In the genomic region with DNA sequence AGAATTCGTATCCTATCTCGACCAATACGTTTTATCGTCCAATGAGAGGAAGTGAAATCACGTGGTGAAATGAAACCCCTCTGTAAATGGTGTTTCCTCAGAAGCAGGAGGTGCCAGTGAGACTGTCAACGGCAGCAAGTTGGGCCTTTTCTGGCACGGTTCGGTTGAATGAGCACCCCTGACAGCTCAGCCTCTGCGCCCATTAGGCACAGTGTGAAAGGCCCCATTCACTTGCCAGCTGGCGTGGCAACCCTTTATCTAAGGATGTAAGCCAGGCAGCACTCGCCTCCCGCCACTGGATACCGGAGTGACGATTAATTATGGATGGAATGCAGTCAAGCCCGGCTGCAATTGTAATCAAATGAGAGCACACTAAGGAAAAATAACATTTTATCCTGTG, we compare ENCODE assay signal across 10 mouse cellular contexts.
DNase-seq lines count a peak whose midpoint lies in the region; ATAC-seq and TF ChIP-seq lines count a peak whose summit lies in the region.
"Had no signal": no experiment of that assay in that cellular context is flagged by ENCODE, and none has a peak within 500 bp of the region (broad histone marks: within the 10 kb centered on the region; RNA-seq: fewer than 3 reads in every experiment).

No protein-coding gene starts in this region.

- peak; percentile 75 for DNase-seq in adrenal gland, postnatal 10 days
- peak; percentile 96 for DNase-seq in cerebellum, postnatal 14 days
- DNase-seq in gastrocnemius, adult 2 months: peak; percentile 56
- DNase-seq in layer of hippocampus, postnatal 10 days (ENCODE audit: low spot score in 2 of 2): peak; percentile 76 to 79
- DNase-seq in retina, adult 2 months (ENCODE audit: low read depth, low spot score): peak; percentile 9
- no peak for DNase-seq in B cell, adult 2 months

- TF ChIP-seq CTCF in gastrocnemius, adult 2 months (IDR thresholded peaks at IDR 0.05): no peak

- peak; percentile 96 for ATAC-seq in hindbrain, embryonic 12.5 days (ENCODE audit: low FRiP score)
- no peak for ATAC-seq in monocyte, adult 5-6 weeks (replicated peaks; ENCODE audit: insufficient number of reproducible peaks, low FRiP score, low TSS enrichment, poor library complexity, severe bottlenecking)

- intact Hi-C loops in gastrocnemius, adult 2 months (cut with DNase I): no loop called here

- peaks cover 7% of the 10 kb centered on the region; the same call in 1 of the 2 replicates for H3K4me1 ChIP-seq in hindbrain, embryonic 12.5 days
- H3K4me1 ChIP-seq: embryonic facial prominence, embryonic 15.5 days had no signal

- H3K27me3 ChIP-seq in hindbrain, embryonic 12.5 days: no peaks in the 10 kb centered on the region
- H3K27me3 ChIP-seq: embryonic facial prominence, embryonic 15.5 days; limb, embryonic 12.5 days had no signal

- no peaks in the 10 kb centered on the region for H3K9me3 ChIP-seq in hindbrain, embryonic 12.5 days (replicated peaks)
- H3K9me3 ChIP-seq: embryonic facial prominence, embryonic 15.5 days had no signal

- no peak overlapping the region for H3K27ac ChIP-seq in gastrocnemius, adult 2 months
- peak overlapping the region; percentile 68 for H3K27ac ChIP-seq in hindbrain, embryonic 12.5 days
- H3K27ac ChIP-seq: embryonic facial prominence, embryonic 15.5 days; limb, embryonic 12.5 days had no signal

- peak overlapping the region; percentile 42 for H3K4me2 ChIP-seq in hindbrain, embryonic 12.5 days (replicated peaks)
- H3K4me2 ChIP-seq: embryonic facial prominence, embryonic 15.5 days; limb, embryonic 12.5 days had no signal

- no peak overlapping the region for H3K9ac ChIP-seq in hindbrain, embryonic 12.5 days
- H3K9ac ChIP-seq: embryonic facial prominence, embryonic 15.5 days; limb, embryonic 12.5 days had no signal

- 24% methylated on average over 15 of the region's 15 CpGs for WGBS in hindbrain, embryonic 12.5 days

- H3K36me3 ChIP-seq in hindbrain, embryonic 12.5 days: no peaks in the 10 kb centered on the region
- H3K36me3 ChIP-seq: embryonic facial prominence, embryonic 15.5 days; limb, embryonic 12.5 days had no signal

- peak overlapping the region; percentile 59 for H3K4me3 ChIP-seq in gastrocnemius, adult 2 months
- H3K4me3 ChIP-seq in hindbrain, embryonic 12.5 days: peak overlapping the region; percentile 24
- H3K4me3 ChIP-seq: embryonic facial prominence, embryonic 15.5 days; limb, embryonic 12.5 days had no signal

Comparison
In these comparisons a context has a peak if more than half of its experiments do, and no peak if none do; other contexts are left out.
1. DNase-seq: peak in adrenal gland, postnatal 10 days (single experiment), cerebellum, postnatal 14 days (2 of 2), gastrocnemius, adult 2 months (single experiment), layer of hippocampus, postnatal 10 days (2 of 2) and retina, adult 2 months (single experiment); none in B cell, adult 2 months (0 of 2).